Mouse (Mus musculus): ENCODE measurements around the gene Prkar1b. TPM values are rescaled to one million over a fixed set of nuclear protein-coding genes. Genes with fewer than 3 reads are reported as not detected.

The Prkar1b gene
- total and polyA plus RNA-seq, 2 experiments = 0.22 to 0.37 TPM

GRCm38 (mm10) chr5:139184897-139185296, 35.1 kb upstream of the Prkar1b start:
- H3K4me1 ChIP-seq (ENCODE audit: control insufficient read depth, insufficient read depth, low read length) = no peaks in the 10 kb centered on the region
- no peak for DNase-seq (ENCODE audit: extremely low read depth, low read depth, low spot score)
- WGBS = 83% methylated on average over 4 of the region's 4 CpGs
- H3K27me3 ChIP-seq (ENCODE audit: control insufficient read depth, insufficient read depth, low read length) = no peaks in the 10 kb centered on the region
- TF ChIP-seq CTCF (IDR thresholded peaks at IDR 0.05; ENCODE audit: low read depth, low read length) (no peak), POLR2A (IDR thresholded peaks at IDR 0.05; ENCODE audit: extremely low read depth, insufficient read depth, low read length) (no peak)
- no peak overlapping the region for H3K4me3 ChIP-seq (ENCODE audit: insufficient read depth, low read depth, low read length)
- H3K79me2 ChIP-seq (ENCODE audit: control insufficient read depth, insufficient read depth, low read length) = no peaks in the 10 kb centered on the region
- no peak overlapping the region for H3K9ac ChIP-seq (ENCODE audit: low read depth, low read length)
- H3K36me3 ChIP-seq (ENCODE audit: control insufficient read depth, insufficient read depth, low read length) = peaks cover 8% of the 10 kb centered on the region; the same call in 1 of the 2 replicates
- no peak overlapping the region for H3K27ac ChIP-seq (replicated peaks; ENCODE audit: insufficient read depth, low read depth, low read length)

DNA sequence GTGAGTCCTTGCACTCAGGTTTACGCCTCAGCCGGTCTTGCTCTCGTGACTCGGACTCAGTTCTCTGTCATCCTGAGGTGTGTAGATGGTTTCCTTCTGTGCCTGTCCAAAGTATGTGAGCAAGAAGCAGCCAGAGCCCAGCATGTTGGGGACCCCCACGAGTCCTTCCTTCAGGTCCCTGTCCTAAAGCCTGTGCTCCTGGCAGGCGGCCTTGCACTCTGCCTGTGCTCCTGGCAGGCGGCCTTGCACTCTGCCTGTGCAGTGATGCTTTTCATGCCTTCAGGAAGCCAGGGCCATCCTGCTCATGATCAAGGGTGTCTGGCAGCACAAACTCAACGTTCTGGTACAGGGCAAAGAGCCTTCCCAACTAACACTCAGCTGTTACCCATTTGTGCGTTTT, 33.8 kb upstream of the Prkar1b start:
- Histone ChIP-seq H3K36me3 (ENCODE audit: control insufficient read depth, insufficient read depth, low read length) (peaks cover 8% of the 10 kb centered on the region; the same call in 1 of the 2 replicates), H3K27ac (replicated peaks; ENCODE audit: insufficient read depth, low read depth, low read length) (no peak overlapping the region), H3K9ac (ENCODE audit: low read depth, low read length) (no peak overlapping the region), H3K27me3 (ENCODE audit: control insufficient read depth, insufficient read depth, low read length) (no peaks in the 10 kb centered on the region), H3K4me3 (ENCODE audit: insufficient read depth, low read depth, low read length) (no peak overlapping the region), H3K79me2 (ENCODE audit: control insufficient read depth, insufficient read depth, low read length) (no peaks in the 10 kb centered on the region), H3K4me1 (ENCODE audit: control insufficient read depth, insufficient read depth, low read length) (no peaks in the 10 kb centered on the region)
- TF ChIP-seq CTCF (IDR thresholded peaks at IDR 0.05; ENCODE audit: low read depth, low read length) (no peak), POLR2A (IDR thresholded peaks at IDR 0.05; ENCODE audit: extremely low read depth, insufficient read depth, low read length) (no peak)
- no peak for DNase-seq (ENCODE audit: extremely low read depth, low read depth, low spot score)
- 90% methylated on average over 9 of the region's 9 CpGs for WGBS

- H3K4me1 ChIP-seq (ENCODE audit: control insufficient read depth, insufficient read depth, low read length) = no peaks in the 10 kb centered on the region
- no peak overlapping the region for H3K4me3 ChIP-seq (ENCODE audit: insufficient read depth, low read depth, low read length)
- no peak overlapping the region for H3K9ac ChIP-seq (ENCODE audit: low read depth, low read length)
- H3K79me2 ChIP-seq (ENCODE audit: control insufficient read depth, insufficient read depth, low read length) = no peaks in the 10 kb centered on the region
- peaks cover 8% of the 10 kb centered on the region; the same call in 1 of the 2 replicates for H3K36me3 ChIP-seq (ENCODE audit: control insufficient read depth, insufficient read depth, low read length)
- no peak for DNase-seq (ENCODE audit: extremely low read depth, low read depth, low spot score)
- H3K27me3 ChIP-seq (ENCODE audit: control insufficient read depth, insufficient read depth, low read length) = no peaks in the 10 kb centered on the region
- H3K27ac ChIP-seq (replicated peaks; ENCODE audit: insufficient read depth, low read depth, low read length) = no peak overlapping the region
- TF ChIP-seq POLR2A (IDR thresholded peaks at IDR 0.05; ENCODE audit: extremely low read depth, insufficient read depth, low read length) (no peak), CTCF (IDR thresholded peaks at IDR 0.05; ENCODE audit: low read depth, low read length) (no peak)
- 93% methylated on average over 2 of the region's 2 CpGs for WGBS
Measured at GRCm38 (mm10) chr5:139183131-139183530, 33.3 kb upstream of the Prkar1b start.

GRCm38 (mm10) chr5:139178895-139179631, 29.3 kb upstream of the Prkar1b start:
- Histone ChIP-seq H3K4me1 (ENCODE audit: control insufficient read depth, insufficient read depth, low read length) (no peaks in the 10 kb centered on the region), H3K9ac (ENCODE audit: low read depth, low read length) (no peak overlapping the region), H3K4me3 (ENCODE audit: insufficient read depth, low read depth, low read length) (no peak overlapping the region), H3K79me2 (ENCODE audit: control insufficient read depth, insufficient read depth, low read length) (no peaks in the 10 kb centered on the region), H3K36me3 (ENCODE audit: control insufficient read depth, insufficient read depth, low read length) (no peaks in the 10 kb centered on the region; the same call in 1 of the 2 replicates), H3K27ac (replicated peaks; ENCODE audit: insufficient read depth, low read depth, low read length) (no peak overlapping the region), H3K27me3 (ENCODE audit: control insufficient read depth, insufficient read depth, low read length) (no peaks in the 10 kb centered on the region)
- 27% methylated on average over 11 of the region's 11 CpGs for WGBS
- DNase-seq (ENCODE audit: extremely low read depth, low read depth, low spot score) = peak; percentile 30
- TF ChIP-seq POLR2A (IDR thresholded peaks at IDR 0.05; ENCODE audit: extremely low read depth, insufficient read depth, low read length) (no peak), CTCF (IDR thresholded peaks at IDR 0.05; ENCODE audit: low read depth, low read length) (peak; percentile 97)

DNA sequence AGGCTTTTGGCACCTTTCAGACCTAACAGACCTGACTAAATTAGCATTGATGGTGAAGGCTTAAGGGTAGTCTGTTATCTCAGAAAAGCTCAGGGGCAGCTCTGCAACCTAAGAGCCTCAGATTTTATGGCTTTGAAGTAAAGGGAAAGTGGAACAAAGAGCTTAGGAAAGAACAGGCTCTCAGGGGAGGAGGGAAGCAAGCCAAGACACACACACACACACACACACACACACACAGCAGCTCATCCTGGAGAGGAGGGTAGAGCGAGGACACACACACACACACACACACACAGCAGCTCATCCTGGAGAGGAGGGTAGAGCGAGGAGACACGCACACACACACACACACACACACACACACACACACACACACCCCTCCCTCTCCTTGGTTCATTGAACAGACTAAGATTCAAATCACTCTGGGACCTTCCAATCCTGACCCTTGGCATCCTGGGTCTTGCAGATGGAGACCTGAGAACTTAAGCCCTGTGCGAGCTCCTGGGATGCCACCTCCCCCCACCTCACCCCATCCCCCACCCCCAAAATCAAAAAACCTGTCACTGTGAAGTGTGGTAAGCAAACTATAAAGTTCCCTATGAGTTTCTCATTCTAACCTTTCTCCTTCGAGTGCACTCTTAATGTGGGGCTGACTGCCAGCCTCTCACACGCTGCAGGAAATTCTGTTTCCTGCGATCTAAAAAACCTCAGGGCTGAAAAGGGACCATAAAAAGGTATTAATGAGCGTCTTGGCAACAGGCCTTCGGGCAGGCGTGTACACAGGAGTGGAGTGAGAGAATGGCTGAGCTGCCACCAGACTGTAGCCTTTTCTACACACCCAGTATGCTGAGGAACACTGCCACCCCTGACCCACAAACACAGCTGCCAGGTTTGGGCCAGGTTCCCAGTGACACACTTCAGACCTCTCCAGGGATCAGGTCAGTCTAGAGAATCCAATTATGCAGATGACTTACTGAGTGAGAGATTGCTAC, 25.1 kb upstream of the Prkar1b start:
- peaks cover 5% of the 10 kb centered on the region; the same call in 1 of the 2 replicates for H3K36me3 ChIP-seq (ENCODE audit: control insufficient read depth, insufficient read depth, low read length)

More for the DNA sequence above, 25.1 kb upstream of the Prkar1b start:
- Histone ChIP-seq H3K79me2 (ENCODE audit: control insufficient read depth, insufficient read depth, low read length) (no peaks in the 10 kb centered on the region), H3K4me3 (ENCODE audit: insufficient read depth, low read depth, low read length) (no peak overlapping the region), H3K4me1 (ENCODE audit: control insufficient read depth, insufficient read depth, low read length) (no peaks in the 10 kb centered on the region), H3K27ac (replicated peaks; ENCODE audit: insufficient read depth, low read depth, low read length) (no peak overlapping the region), H3K9ac (ENCODE audit: low read depth, low read length) (no peak overlapping the region), H3K27me3 (ENCODE audit: control insufficient read depth, insufficient read depth, low read length) (no peaks in the 10 kb centered on the region)
- 69% methylated on average over 10 of the region's 10 CpGs for WGBS
- TF ChIP-seq CTCF (IDR thresholded peaks at IDR 0.05; ENCODE audit: low read depth, low read length) (no peak), POLR2A (IDR thresholded peaks at IDR 0.05; ENCODE audit: extremely low read depth, insufficient read depth, low read length) (no peak)
- DNase-seq (ENCODE audit: extremely low read depth, low read depth, low spot score) = peak; percentile 54

All from liver, adult 2 months (tissue).